ENCODE assay signal across 18 mouse cellular contexts in genomic region chr6:137101886-137102661, GRCm38 (mm10).
DNase-seq lines count a peak whose midpoint lies in the region; ATAC-seq lines count a peak whose summit lies in the region.
"Had no signal": no experiment of that assay in that cellular context is flagged by ENCODE, and none has a peak within 500 bp of the region (broad histone marks: within the 10 kb centered on the region; RNA-seq: fewer than 3 reads in every experiment).

No protein-coding gene starts in this region.

- DNase-seq in limb, embryonic 11.5 days (ENCODE audit: low spot score), result peak; percentile 19
- no peak for DNase-seq in limb, embryonic 10.5 days (ENCODE audit: low spot score)
- DNase-seq in embryonic facial prominence, embryonic 14.5 days (ENCODE audit: low spot score), result no peak
- DNase-seq in kidney, adult 8-10 months, result no peak
- no peak for DNase-seq in cerebellum, adult 9-11 months
- DNase-seq: adrenal gland, postnatal 14 days; liver; liver, postnatal 0 days; thymus, postnatal 14 days had no signal

- 51% methylated on average over 7 of the region's 7 CpGs for WGBS in forebrain, embryonic 16.5 days
- 76% methylated on average over 7 of the region's 7 CpGs for WGBS in forebrain, embryonic 13.5 days
- WGBS in limb, embryonic 11.5 days, result 73% methylated on average over 7 of the region's 7 CpGs
- 78% methylated on average over 7 of the region's 7 CpGs for WGBS in limb, embryonic 10.5 days
- 77% methylated on average over 7 of the region's 7 CpGs for whole genome bisulfite sequencing in embryonic facial prominence, embryonic 14.5 days
- 63% methylated on average over 7 of the region's 7 CpGs for WGBS in limb, embryonic 15.5 days

- H3K4me3 ChIP-seq in forebrain, embryonic 16.5 days (replicated peaks; ENCODE audit: low read length), result no peak overlapping the region
- H3K4me3 ChIP-seq in forebrain, embryonic 13.5 days, result no peak overlapping the region
- H3K4me3 ChIP-seq in limb, embryonic 11.5 days (ENCODE audit: low read depth, low read length), result no peak overlapping the region
- no peak overlapping the region for H3K4me3 ChIP-seq in limb, embryonic 10.5 days
- H3K4me3 ChIP-seq in embryonic facial prominence, embryonic 14.5 days (ENCODE audit: low read depth, low read length), result no peak overlapping the region
- H3K4me3 ChIP-seq in limb, embryonic 15.5 days, result no peak overlapping the region
- H3K4me3 ChIP-seq: heart, embryonic 12.5 days; kidney, embryonic 15.5 days; megakaryocyte, embryonic 14.5 days had no signal

- H3K36me3 ChIP-seq in forebrain, embryonic 16.5 days (ENCODE audit: control insufficient read depth, insufficient read depth), result no peaks in the 10 kb centered on the region
- no peaks in the 10 kb centered on the region for H3K36me3 ChIP-seq in forebrain, embryonic 13.5 days (ENCODE audit: poor library complexity, severe bottlenecking)
- no peaks in the 10 kb centered on the region for H3K36me3 ChIP-seq in limb, embryonic 11.5 days (ENCODE audit: control insufficient read depth, insufficient read depth, low read length)
- no peaks in the 10 kb centered on the region for H3K36me3 ChIP-seq in limb, embryonic 10.5 days
- no peaks in the 10 kb centered on the region for H3K36me3 ChIP-seq in embryonic facial prominence, embryonic 14.5 days (ENCODE audit: control insufficient read depth, insufficient read depth, low read length)
- no peaks in the 10 kb centered on the region for H3K36me3 ChIP-seq in limb, embryonic 15.5 days
- H3K36me3 ChIP-seq: heart, embryonic 12.5 days; kidney, embryonic 15.5 days had no signal

- H3K9ac ChIP-seq in forebrain, embryonic 16.5 days (replicated peaks; ENCODE audit: low read depth, low read length), result no peak overlapping the region
- no peak overlapping the region for H3K9ac ChIP-seq in forebrain, embryonic 13.5 days
- no peak overlapping the region for H3K9ac ChIP-seq in limb, embryonic 11.5 days (ENCODE audit: low read length)
- H3K9ac ChIP-seq in embryonic facial prominence, embryonic 14.5 days (ENCODE audit: low read depth, low read length), result no peak overlapping the region
- H3K9ac ChIP-seq in limb, embryonic 15.5 days, result no peak overlapping the region
- H3K9ac ChIP-seq: heart, embryonic 12.5 days; kidney, embryonic 15.5 days; liver, postnatal 0 days had no signal

- no peaks in the 10 kb centered on the region for H3K27me3 ChIP-seq in forebrain, embryonic 16.5 days (replicated peaks; ENCODE audit: control insufficient read depth, insufficient read depth, low read length)
- H3K27me3 ChIP-seq in forebrain, embryonic 13.5 days, result no peaks in the 10 kb centered on the region
- no peaks in the 10 kb centered on the region for H3K27me3 ChIP-seq in limb, embryonic 11.5 days (ENCODE audit: control insufficient read depth, insufficient read depth, low read length)
- H3K27me3 ChIP-seq in limb, embryonic 10.5 days (ENCODE audit: low read depth, poor library complexity, severe bottlenecking), result no peaks in the 10 kb centered on the region
- no peaks in the 10 kb centered on the region for H3K27me3 ChIP-seq in embryonic facial prominence, embryonic 14.5 days (replicated peaks; ENCODE audit: control insufficient read depth, insufficient read depth, low read length)
- H3K27me3 ChIP-seq in limb, embryonic 15.5 days, result no peaks in the 10 kb centered on the region
- H3K27me3 ChIP-seq: heart, embryonic 12.5 days; kidney, embryonic 15.5 days; megakaryocyte, embryonic 14.5 days; Patski had no signal

- H3K9me3 ChIP-seq in forebrain, embryonic 16.5 days (ENCODE audit: control insufficient read depth, low read length), result no peaks in the 10 kb centered on the region
- no peaks in the 10 kb centered on the region for H3K9me3 ChIP-seq in forebrain, embryonic 13.5 days (replicated peaks)
- H3K9me3 ChIP-seq in limb, embryonic 11.5 days (ENCODE audit: control insufficient read depth, low read length), result no peaks in the 10 kb centered on the region
- no peaks in the 10 kb centered on the region for H3K9me3 ChIP-seq in limb, embryonic 10.5 days (replicated peaks)
- no peaks in the 10 kb centered on the region for H3K9me3 ChIP-seq in embryonic facial prominence, embryonic 14.5 days (ENCODE audit: control insufficient read depth, low read length)
- H3K9me3 ChIP-seq in limb, embryonic 15.5 days, result no peaks in the 10 kb centered on the region
- H3K9me3 ChIP-seq: heart, embryonic 12.5 days; kidney, embryonic 15.5 days had no signal

- peak; percentile 52; the same call in 1 of the 2 replicates for ATAC-seq in forebrain, embryonic 16.5 days
- ATAC-seq in forebrain, embryonic 13.5 days, result no peak; the same call in 1 of the 2 replicates
- no peak for ATAC-seq in limb, embryonic 11.5 days (ENCODE audit: insufficient number of reproducible peaks, low FRiP score, low TSS enrichment, low read depth)
- no peak for ATAC-seq in embryonic facial prominence, embryonic 14.5 days (ENCODE audit: low read depth)
- no peak for ATAC-seq in limb, embryonic 15.5 days (ENCODE audit: insufficient number of reproducible peaks, low FRiP score, low TSS enrichment, low read depth)
- ATAC-seq: activated CD4-positive, CD25-positive, alpha-beta regulatory T cell, adult 4 months; hindbrain, embryonic 16.5 days; liver, postnatal 0 days; Patski had no signal

- 0 out of 2 replicates have a peak, but pooled peaks cover 3% of the 10 kb centered on the region for H3K4me1 ChIP-seq in forebrain, embryonic 16.5 days (replicated peaks; ENCODE audit: control insufficient read depth, insufficient read depth, low read length)
- H3K4me1 ChIP-seq in forebrain, embryonic 13.5 days, result no peaks in the 10 kb centered on the region
- H3K4me1 ChIP-seq in limb, embryonic 11.5 days (ENCODE audit: control insufficient read depth, insufficient read depth, low read length), result no peaks in the 10 kb centered on the region
- H3K4me1 ChIP-seq in limb, embryonic 10.5 days, result peaks cover 5% of the 10 kb centered on the region; the same call in 1 of the 2 replicates
- H3K4me1 ChIP-seq in embryonic facial prominence, embryonic 14.5 days (ENCODE audit: control insufficient read depth, insufficient read depth, low read length), result peaks cover 7% of the 10 kb centered on the region; the same call in 1 of the 2 replicates
- H3K4me1 ChIP-seq in limb, embryonic 15.5 days, result peaks cover 32% of the 10 kb centered on the region
- H3K4me1 ChIP-seq: kidney, embryonic 15.5 days; megakaryocyte, embryonic 14.5 days had no signal

- H3K27ac ChIP-seq in forebrain, embryonic 16.5 days (ENCODE audit: low read length), result no peak overlapping the region
- H3K27ac ChIP-seq in forebrain, embryonic 13.5 days, result no peak overlapping the region
- H3K27ac ChIP-seq in limb, embryonic 11.5 days (replicated peaks; ENCODE audit: low read depth, low read length), result no peak overlapping the region
- H3K27ac ChIP-seq in limb, embryonic 10.5 days, result no peak overlapping the region
- peak overlapping the region; percentile 53 for H3K27ac ChIP-seq in embryonic facial prominence, embryonic 14.5 days (replicated peaks; ENCODE audit: low read depth, low read length)
- peak overlapping the region; percentile 19 for H3K27ac ChIP-seq in limb, embryonic 15.5 days
- H3K27ac ChIP-seq: kidney, embryonic 15.5 days had no signal

- H3K4me2 ChIP-seq in forebrain, embryonic 16.5 days (ENCODE audit: low read length), result no peak overlapping the region
- no peak overlapping the region for H3K4me2 ChIP-seq in forebrain, embryonic 13.5 days
- H3K4me2 ChIP-seq in limb, embryonic 11.5 days (ENCODE audit: low read depth, severe bottlenecking), result no peak overlapping the region
- no peak overlapping the region for H3K4me2 ChIP-seq in embryonic facial prominence, embryonic 14.5 days (ENCODE audit: low read depth, low read length)
- H3K4me2 ChIP-seq in limb, embryonic 15.5 days, result no peak overlapping the region
- H3K4me2 ChIP-seq: heart, embryonic 12.5 days; kidney, embryonic 15.5 days had no signal

Comparison
In these comparisons a context has a peak if more than half of its experiments do, and no peak if none do; other contexts are left out.
1. H3K27ac ChIP-seq: peak in embryonic facial prominence, embryonic 14.5 days (single experiment) and limb, embryonic 15.5 days (single experiment); none in forebrain, embryonic 16.5 days (single experiment), forebrain, embryonic 13.5 days (single experiment), limb, embryonic 11.5 days (single experiment) and limb, embryonic 10.5 days (single experiment).